Mouse (Mus musculus) E14TG2a.4 (cell line): Measurements from ENCODE around the gene Chek2.

Source experiments
- CTCF ChIP-seq: conservative IDR thresholded peaks from 2 replicates; pipeline ENCODE4 v1.5.1; 2014; ENCODE audit warnings: low read length
- NANOG ChIP-seq: IDR thresholded peaks from 2 replicates; pipeline ENCODE4 v1.6.1; 2014; ENCODE audit warnings: borderline replicate concordance, low read length, mixed read lengths
- POU5F1 ChIP-seq: IDR thresholded peaks from 2 replicates; pipeline ENCODE4 v1.6.1; 2014; ENCODE audit warnings: low read length, borderline replicate concordance

GRCm38 (mm10) chr5:110840465-110840864, 686 bp downstream of the Chek2 start:
- TF ChIP-seq CTCF (peak; percentile 82), NANOG (no peak), POU5F1 (no peak)
